Mouse (Mus musculus) liver, postnatal 0 days (tissue): ENCODE measurements around the gene Reep3. TPM values are rescaled to one million over a fixed set of nuclear protein-coding genes. Genes with fewer than 3 reads are reported as not detected.

Experiments used
- ATAC-seq: fragments of 200-750 bp; cut with Nextera tagmentation; 2 replicates; pipeline ENCODE4 v1.8.0; 2017; ENCODE audit warnings: mild to moderate bottlenecking, moderate library complexity
- DNase-seq: peaks from one replicate; pipeline ENCODE4 v3.0.0-alpha.2; 2016
- H3K27ac ChIP-seq: fragments of 300-500 bp; sonication (generic); 2 replicates; pipeline ENCODE4 v1.5.1; 2014; ENCODE audit warnings: antibody characterized with exemption, moderate library complexity, mild to moderate bottlenecking, low read depth
- H3K27me3 ChIP-seq: fragments of 300-500 bp; sonication (generic); 2 replicates; pipeline ENCODE4 v1.6.1; 2014; ENCODE audit warnings: low read length, control low read depth, mixed read lengths; ENCODE audit not compliant: insufficient read depth
- H3K36me3 ChIP-seq: fragments of 300-500 bp; sonication (generic); replicated peaks from 2 replicates; pipeline ENCODE4 v1.6.1; 2014; ENCODE audit warnings: mild to moderate bottlenecking, control low read depth, low read length, moderate library complexity, mixed read lengths; ENCODE audit not compliant: insufficient read depth
- H3K4me1 ChIP-seq: fragments of 300-500 bp; sonication (generic); 2 replicates; pipeline ENCODE4 v1.6.1; 2014; ENCODE audit warnings: antibody characterized with exemption, mild to moderate bottlenecking, control low read depth; ENCODE audit not compliant: insufficient read depth
- H3K4me2 ChIP-seq: fragments of 300-500 bp; sonication (generic); 2 replicates; pipeline ENCODE4 v1.6.1; 2014; ENCODE audit warnings: low read depth, mild to moderate bottlenecking, low read length, moderate library complexity, mixed read lengths
- H3K4me3 ChIP-seq: fragments of 300-500 bp; sonication (generic); 2 replicates; pipeline ENCODE4 v1.5.1; 2014; ENCODE audit warnings: low read depth, low read length
- H3K9ac ChIP-seq: fragments of 300-500 bp; sonication (generic); replicated peaks from 2 replicates; pipeline ENCODE4 v1.6.1; 2014; ENCODE audit warnings: mild to moderate bottlenecking, moderate library complexity
- H3K9me3 ChIP-seq: fragments of 300-500 bp; sonication (generic); 2 replicates; pipeline ENCODE4 v1.6.1; 2016; ENCODE audit warnings: mild to moderate bottlenecking, control low read depth, low read length, mixed read lengths
- CTCF ChIP-seq: sonication (generic); IDR thresholded peaks from 2 replicates; pipeline ENCODE4 v1.5.1; 2016; ENCODE audit warnings: antibody characterized with exemption, low read depth
- EP300 ChIP-seq: IDR thresholded peaks from 2 replicates; pipeline ENCODE4 v1.6.1; 2016; ENCODE audit warnings: antibody characterized with exemption, low read depth, mild to moderate bottlenecking
- WGBS: fragments of 180-500 bp; shearing (Covaris S2); extraction: QIAGEN DNeasy Blood & Tissue Kit; methylation state at CpG from one replicate; pipeline ENCODE4 v1.1.7; 2014; ENCODE audit not compliant: insufficient replicate concordance; 5-methylcytosine and 5-hydroxymethylcytosine counted together
- polyA plus RNA-seq: library from polyadenylated mRNA; unstranded; fragments of >200 nt; fragmentation: Nextera tagmentation; extraction: Ambion mirVana; gene quantifications from 2 replicates; pipeline ENCODE4 v1.2.1, GENCODE M21; 2015

The Reep3 gene
- polyA plus RNA-seq, 1 experiment from 2014 or later = 19.6 TPM

- no peak overlapping the region for H3K4me2 ChIP-seq
- H3K4me1 ChIP-seq = peaks cover 28% of the 10 kb centered on the region
- DNase-seq = no peak
- no peak overlapping the region for H3K9ac ChIP-seq
- no peaks in the 10 kb centered on the region for H3K27me3 ChIP-seq
- H3K36me3 ChIP-seq = 0 out of 2 replicates have a peak, but pooled peaks cover 2% of the 10 kb centered on the region
- WGBS = 54% methylated on average over 5 of the region's 5 CpGs
- ATAC-seq = no peak
- H3K4me3 ChIP-seq = no peak overlapping the region
- H3K27ac ChIP-seq = no peak overlapping the region
- TF ChIP-seq EP300 (no peak), CTCF (no peak)
- no peaks in the 10 kb centered on the region for H3K9me3 ChIP-seq
These were observed 15.0 kb upstream of the Reep3 start for GRCm38 (mm10) chr10:67111799-67112177.

GRCm38 (mm10) chr10:67111044-67111798 lies 14.5 kb upstream of the Reep3 start:
- DNase-seq (no peak), ATAC-seq (0 out of 2 replicates have a peak, but pooled peaks have one; percentile 24)
- Histone ChIP-seq H3K36me3 (0 out of 2 replicates have a peak, but pooled peaks cover 2% of the 10 kb centered on the region), H3K27ac (no peak overlapping the region), H3K9ac (no peak overlapping the region), H3K9me3 (no peaks in the 10 kb centered on the region), H3K4me3 (no peak overlapping the region), H3K27me3 (no peaks in the 10 kb centered on the region), H3K4me2 (no peak overlapping the region), H3K4me1 (peaks cover 28% of the 10 kb centered on the region)
- WGBS = 79% methylated on average over 14 of the region's 14 CpGs
- TF ChIP-seq CTCF (no peak), EP300 (no peak)

- no peak for DNase-seq
- 72% methylated on average over 5 of the region's 5 CpGs for WGBS
- peak; percentile 44 for ATAC-seq
- TF ChIP-seq EP300 (no peak), CTCF (no peak)
- Histone ChIP-seq H3K27me3 (no peaks in the 10 kb centered on the region), H3K4me1 (peaks cover 34% of the 10 kb centered on the region), H3K27ac (no peak overlapping the region), H3K4me2 (no peak overlapping the region), H3K4me3 (no peak overlapping the region), H3K9ac (no peak overlapping the region), H3K9me3 (no peaks in the 10 kb centered on the region), H3K36me3 (0 out of 2 replicates have a peak, but pooled peaks cover 2% of the 10 kb centered on the region)
These were observed 12.9 kb upstream of the Reep3 start for GRCm38 (mm10) chr10:67109635-67110034.

GRCm38 (mm10) chr10:67108096-67108495 lies 11.4 kb upstream of the Reep3 start:
- no peak overlapping the region for H3K9ac ChIP-seq

GRCm38 (mm10) chr10:67107017-67107761 lies 10.4 kb upstream of the Reep3 start:
- no peak for ATAC-seq

More at GRCm38 (mm10) chr10:67108096-67108495, 11.4 kb upstream of the Reep3 start:
- Histone ChIP-seq H3K4me1 (peaks cover 49% of the 10 kb centered on the region), H3K4me3 (no peak overlapping the region), H3K27me3 (no peaks in the 10 kb centered on the region), H3K4me2 (peak overlapping the region; percentile 5; the same call in 1 of the 2 replicates), H3K36me3 (0 out of 2 replicates have a peak, but pooled peaks cover 2% of the 10 kb centered on the region), H3K9me3 (no peaks in the 10 kb centered on the region), H3K27ac (no peak overlapping the region)
- ATAC-seq (no peak), DNase-seq (no peak)
- TF ChIP-seq CTCF = no peak
- TF ChIP-seq EP300 = no peak
- 72% methylated on average over 9 of the region's 9 CpGs for WGBS

GRCm38 (mm10) chr10:67106400-67106799 lies 9.7 kb upstream of the Reep3 start:
- H3K27ac ChIP-seq = no peak overlapping the region
- no peaks in the 10 kb centered on the region for H3K27me3 ChIP-seq
- no peak for TF ChIP-seq EP300
- TF ChIP-seq CTCF = no peak
- H3K4me1 ChIP-seq = peaks cover 54% of the 10 kb centered on the region
- no peak overlapping the region for H3K9ac ChIP-seq
- ATAC-seq (no peak), DNase-seq (no peak)
- H3K36me3 ChIP-seq = 0 out of 2 replicates have a peak, but pooled peaks cover 2% of the 10 kb centered on the region
- H3K9me3 ChIP-seq = no peaks in the 10 kb centered on the region
- H3K4me2 ChIP-seq = 0 out of 2 replicates have a peak overlapping the region, but pooled peaks have one; percentile 55
- 74% methylated on average over 6 of the region's 6 CpGs for WGBS
- no peak overlapping the region for H3K4me3 ChIP-seq

More at GRCm38 (mm10) chr10:67107017-67107761, 10.4 kb upstream of the Reep3 start:
- Histone ChIP-seq H3K27me3 (no peaks in the 10 kb centered on the region), H3K36me3 (0 out of 2 replicates have a peak, but pooled peaks cover 2% of the 10 kb centered on the region), H3K4me3 (no peak overlapping the region), H3K4me2 (no peak overlapping the region), H3K9me3 (no peaks in the 10 kb centered on the region), H3K9ac (no peak overlapping the region), H3K27ac (no peak overlapping the region), H3K4me1 (peaks cover 54% of the 10 kb centered on the region)
- WGBS = 69% methylated on average over 9 of the region's 9 CpGs
- no peak for TF ChIP-seq EP300
- no peak for TF ChIP-seq CTCF
- no peak for DNase-seq
